Mouse (Mus musculus): ENCODE measurements around the gene Dlg2.

Dlg2 gene

GRCm38 (mm10) chr7:92428629-92429028 is 1952.2 kb downstream of the Dlg2 start:
- DNase-seq = no peak

- no peak for DNase-seq
Measured at GRCm38 (mm10) chr7:92430254-92430653, 1953.8 kb downstream of the Dlg2 start.

GRCm38 (mm10) chr7:92437168-92437567 is 1960.7 kb downstream of the Dlg2 start:
- DNase-seq = no peak

- DNase-seq = no peak
Measured at GRCm38 (mm10) chr7:92439503-92440487, 1963.3 kb downstream of the Dlg2 start.

GRCm38 (mm10) chr7:92441611-92442010 is 1965.1 kb downstream of the Dlg2 start:
- DNase-seq = no peak

- DNase-seq = no peak
Measured at GRCm38 (mm10) chr7:92442082-92442481, 1965.6 kb downstream of the Dlg2 start.

- no peak for DNase-seq
Measured at GRCm38 (mm10) chr7:92447938-92448337, 1971.5 kb downstream of the Dlg2 start.

- no peak for DNase-seq
Measured at GRCm38 (mm10) chr7:92448782-92449575, 1972.5 kb downstream of the Dlg2 start.

GRCm38 (mm10) chr7:92454176-92454575 is 1977.7 kb downstream of the Dlg2 start:
- DNase-seq = no peak

GRCm38 (mm10) chr7:92455927-92456326 is 1979.5 kb downstream of the Dlg2 start:
- DNase-seq = no peak

- DNase-seq = no peak
Measured at GRCm38 (mm10) chr7:92457791-92458190, 1981.3 kb downstream of the Dlg2 start.

- DNase-seq = no peak
Measured at GRCm38 (mm10) chr7:92458308-92458707, 1981.8 kb downstream of the Dlg2 start.

GRCm38 (mm10) chr7:92460578-92460977 is 1984.1 kb downstream of the Dlg2 start:
- DNase-seq = no peak

GRCm38 (mm10) chr7:92461256-92461655 is 1984.8 kb downstream of the Dlg2 start:
- no peak for DNase-seq

GRCm38 (mm10) chr7:92463080-92463877 is 1986.8 kb downstream of the Dlg2 start:
- DNase-seq = no peak

- no peak for DNase-seq
Measured at GRCm38 (mm10) chr7:92464290-92464689, 1987.8 kb downstream of the Dlg2 start.

- no peak for DNase-seq
Measured at GRCm38 (mm10) chr7:92479143-92479542, 2002.7 kb downstream of the Dlg2 start.

- no peak for DNase-seq
Measured at GRCm38 (mm10) chr7:92479748-92480147, 2003.3 kb downstream of the Dlg2 start.

GRCm38 (mm10) chr7:92483346-92483745 is 2006.9 kb downstream of the Dlg2 start:
- no peak for DNase-seq

- no peak for DNase-seq
Measured at GRCm38 (mm10) chr7:92485881-92486710, 2009.6 kb downstream of the Dlg2 start.

- no peak for DNase-seq
Measured at GRCm38 (mm10) chr7:92486878-92487277, 2010.4 kb downstream of the Dlg2 start.

- no peak for DNase-seq
Measured at GRCm38 (mm10) chr7:92492262-92492661, 2015.8 kb downstream of the Dlg2 start.
